Mouse (Mus musculus) effector memory CD4-positive, alpha-beta T cell, adult 5 months (primary cell): ENCODE measurements around the gene Trim31. TPM values are rescaled to one million over a fixed set of nuclear protein-coding genes. Genes with fewer than 3 reads are reported as not detected.

ENCODE experiments used
- polyA plus RNA-seq: library from polyadenylated mRNA; unstranded; fragments of 100-300 nt; shearing (Covaris generic); gene quantifications from one replicate; pipeline ENCODE4 v1.2.1, GENCODE M21; 2017

Gene Trim31
- polyA plus RNA-seq, result not detected

GRCm38 (mm10) chr17:36897552-36898205 lies at the start of gene Trim31:
Gene Trim31, plus strand, starts transcription at chr17:36898118.

GRCm38 (mm10) chr17:36866719-36867527 lies 31.0 kb upstream of the Trim31 start, which contains the start of gene Trim15:
Gene Trim15, minus strand, starts transcription at chr17:36867210.

GRCm38 (mm10) chr17:36869284-36869954 lies 28.5 kb upstream of the Trim31 start, which contains the start of gene Trim10:
Gene Trim10, plus strand, starts transcription at chr17:36869574.

GRCm38 (mm10) chr17:36890073-36890903 lies 7.6 kb upstream of the Trim31 start, which contains the start of gene Trim40:
Gene Trim40, minus strand, starts transcription at chr17:36890123.

GRCm38 (mm10) chr17:36942791-36943471 lies 45.0 kb downstream of the Trim31 start, which contains the start of gene Rnf39:
Gene Rnf39, plus strand, starts transcription at chr17:36942918.

GRCm38 (mm10) chr17:36950981-36951947 lies 53.3 kb downstream of the Trim31 start, which contains the start of gene Ppp1r11:
Gene Ppp1r11, minus strand, starts transcription at chr17:36951741.

GRCm38 (mm10) chr17:36957999-36958743 lies 60.3 kb downstream of the Trim31 start, which contains the start of the genes Znrd1 and Znrd1as:
Gene Znrd1, minus strand, starts transcription at chr17:36958559.
Gene Znrd1as, plus strand, starts transcription at chr17:36958592.

Other genes starting within 250 kb of the Trim31 start
- not detected for gene H2-M1, start 225.9 kb upstream of the Trim31 start, polyA plus RNA-seq
- not detected for gene H2-M10.5, start 125.2 kb upstream of the Trim31 start, polyA plus RNA-seq
- gene H2-M10.6, start 85.9 kb upstream of the Trim31 start, polyA plus RNA-seq, result not detected
- gene Trim26, start 61.0 kb upstream of the Trim31 start, polyA plus RNA-seq, result 118 TPM
- gene Trim15, start 30.9 kb upstream of the Trim31 start, polyA plus RNA-seq, result not detected
- not detected for gene Trim10, start 28.5 kb upstream of the Trim31 start, polyA plus RNA-seq
- not detected for gene Trim40, start 8.0 kb upstream of the Trim31 start, polyA plus RNA-seq
- gene Rnf39, start 44.8 kb downstream of the Trim31 start, polyA plus RNA-seq, result 0.86 TPM
- 243 TPM for gene Ppp1r11, start 53.6 kb downstream of the Trim31 start, polyA plus RNA-seq
- gene Znrd1, start 60.4 kb downstream of the Trim31 start, polyA plus RNA-seq, result 133 TPM
- 2.6 TPM for gene Znrd1as, start 60.5 kb downstream of the Trim31 start, polyA plus RNA-seq
- not detected for gene 2410137M14Rik, start 83.1 kb downstream of the Trim31 start, polyA plus RNA-seq
- gene H2-M5, start 91.4 kb downstream of the Trim31 start, polyA plus RNA-seq, result not detected
- gene Zfp57, start 103.0 kb downstream of the Trim31 start, polyA plus RNA-seq, result not detected
- gene Mog, start 125.3 kb downstream of the Trim31 start, polyA plus RNA-seq, result not detected
- gene Gabbr1, start 147.8 kb downstream of the Trim31 start, polyA plus RNA-seq, result 14.8 TPM
- gene Olfr90, start 190.4 kb downstream of the Trim31 start, polyA plus RNA-seq, result not detected
- gene Olfr91, start 200.2 kb downstream of the Trim31 start, polyA plus RNA-seq, result not detected
- not detected for gene Olfr92, start 222.0 kb downstream of the Trim31 start, polyA plus RNA-seq